In genomic region chr6:77188628-77189027, GRCm38 (mm10) we compare ENCODE assay signal across 12 mouse cellular contexts. TPM values are rescaled to one million over a fixed set of nuclear protein-coding genes. Genes with fewer than 3 reads are reported as not detected.
"Had no signal": no experiment of that assay in that cellular context is flagged by ENCODE, and none has a peak within 500 bp of the region (broad histone marks: within the 10 kb centered on the region; RNA-seq: fewer than 3 reads in every experiment).

No protein-coding gene starts in this region.

- H3K27ac ChIP-seq: layer of hippocampus, adult 2 months; limb, embryonic 13.5 days; liver, embryonic 14.5 days; neural tube, embryonic 13.5 days had no signal

- H3K27me3 ChIP-seq: limb, embryonic 13.5 days; neural tube, embryonic 13.5 days had no signal

- H3K4me3 ChIP-seq: layer of hippocampus, adult 2 months; limb, embryonic 13.5 days; neural tube, embryonic 13.5 days had no signal

- H3K36me3 ChIP-seq: limb, embryonic 13.5 days; neural tube, embryonic 13.5 days had no signal

- DNase-seq: kidney, adult 2 months; left cerebral cortex, postnatal 4 days; lung, adult 18-20 months; right cerebral cortex, adult 18-20 months; right cerebral cortex, postnatal 25 days; thymus, postnatal 36 days had no signal

- H3K4me1 ChIP-seq: limb, embryonic 13.5 days had no signal

- H3K4me2 ChIP-seq: limb, embryonic 13.5 days; neural tube, embryonic 13.5 days had no signal

- H3K9me3 ChIP-seq: limb, embryonic 13.5 days; neural tube, embryonic 13.5 days had no signal

- ATAC-seq: midbrain, embryonic 16.5 days had no signal

- H3K9ac ChIP-seq: limb, embryonic 13.5 days; liver, embryonic 14.5 days; neural tube, embryonic 13.5 days had no signal

RNA-seq across cellular contexts. Expression of gene Lrrtm1, which starts 53.9 kb away (rescaled TPM):
- polyA plus RNA-seq: liver, adult 2 months had no signal
